Mouse (Mus musculus): ENCODE measurements at regions not wholly inside any gene's neighbourhood (a gene's known extent, or its start where the extent isn't known, plus 50 kb on each side); places are given as distances from the start of the nearest gene placed in this dataset.

GRCm38 (mm10) chr15:62049416-62049815 is 1126.6 kb upstream of the A1bg start:
- no peaks in the 10 kb centered on the region for H3K27me3 ChIP-seq
- in situ Hi-C loops (cut with MboI; ENCODE audit: low pct_unique_long_range_greater_than_20kb) = no loop called here
- no peak for ATAC-seq

GRCm38 (mm10) chr15:62048981-62049380 is 1126.2 kb upstream of the A1bg start:
- no peak for ATAC-seq

More at GRCm38 (mm10) chr15:62049416-62049815, 1126.6 kb upstream of the A1bg start:
- POLR2A ChIA-PET = interaction anchor here (0.7 to 1.0 kb wide), 2 partner anchors 16 to 29 kb away, joined by 3 read pairs; no protein-coding TSS in a partner anchor
- CTCF ChIA-PET = no interaction called here
- DNase-seq (ENCODE audit: low read depth, low spot score) = no peak
- TF ChIP-seq CTCF (IDR thresholded peaks at IDR 0.05) = no peak

GRCm38 (mm10) chr15:62046276-62046675 is 1123.5 kb upstream of the A1bg start:
- no peak for DNase-seq (ENCODE audit: low read depth, low spot score)
- CTCF ChIA-PET = no interaction called here
- no peaks in the 10 kb centered on the region for H3K27me3 ChIP-seq
- no peak for ATAC-seq
- in situ Hi-C loops (cut with MboI; ENCODE audit: low pct_unique_long_range_greater_than_20kb) = no loop called here
- POLR2A ChIA-PET = no interaction called here
- TF ChIP-seq CTCF (IDR thresholded peaks at IDR 0.05) = no peak

More at GRCm38 (mm10) chr15:62048981-62049380, 1126.2 kb upstream of the A1bg start:
- no peak for DNase-seq (ENCODE audit: low read depth, low spot score)
- no peaks in the 10 kb centered on the region for H3K27me3 ChIP-seq
- CTCF ChIA-PET = no interaction called here
- TF ChIP-seq CTCF (IDR thresholded peaks at IDR 0.05) = no peak
- POLR2A ChIA-PET = interaction anchor here (0.6 to 1.0 kb wide), 3 partner anchors 17 to 30 kb away, joined by 3 to 9 read pairs (median 3); no protein-coding TSS in a partner anchor
- in situ Hi-C loops (cut with MboI; ENCODE audit: low pct_unique_long_range_greater_than_20kb) = no loop called here

- CTCF ChIA-PET = interaction anchor here (1.0 kb wide), 1 partner anchor 11 kb away, joined by 3 read pairs; no protein-coding TSS in a partner anchor
- no peak for ATAC-seq
- POLR2A ChIA-PET = interaction anchor here (0.6 kb wide), 1 partner anchor 171 kb away, joined by 3 read pairs; no protein-coding TSS in a partner anchor
- no peak for DNase-seq (ENCODE audit: low read depth, low spot score)
- no peaks in the 10 kb centered on the region for H3K27me3 ChIP-seq
- no peak for TF ChIP-seq CTCF (IDR thresholded peaks at IDR 0.05)
- in situ Hi-C loops (cut with MboI; ENCODE audit: low pct_unique_long_range_greater_than_20kb) = no loop called here
These were observed 1122.0 kb upstream of the A1bg start for GRCm38 (mm10) chr15:62044654-62045335.

- ChIA-PET POLR2A (no interaction called here), CTCF (no interaction called here)
- in situ Hi-C loops (cut with MboI; ENCODE audit: low pct_unique_long_range_greater_than_20kb) = no loop called here
- no peaks in the 10 kb centered on the region for H3K27me3 ChIP-seq
- peak; percentile 75 for DNase-seq (ENCODE audit: low read depth, low spot score)
- no peak for TF ChIP-seq CTCF (IDR thresholded peaks at IDR 0.05)
- peak; percentile 95 for ATAC-seq
These were observed 1121.0 kb upstream of the A1bg start for GRCm38 (mm10) chr15:62043617-62044392.

GRCm38 (mm10) chr15:62042924-62043504 is 1120.2 kb upstream of the A1bg start:
- POLR2A ChIA-PET = interaction anchor here (0.6 kb wide), 1 partner anchor 223 kb away, joined by 3 read pairs; no protein-coding TSS in a partner anchor
- DNase-seq (ENCODE audit: low read depth, low spot score) = no peak
- no peak for TF ChIP-seq CTCF (IDR thresholded peaks at IDR 0.05)
- in situ Hi-C loops (cut with MboI; ENCODE audit: low pct_unique_long_range_greater_than_20kb) = no loop called here
- ATAC-seq = no peak
- CTCF ChIA-PET = no interaction called here
- no peaks in the 10 kb centered on the region for H3K27me3 ChIP-seq

All from Patski (cell line).